Mouse (Mus musculus) embryonic facial prominence, embryonic 11.5 days (tissue): Measurements from ENCODE around the gene Ehd2. TPM values are rescaled to one million over a fixed set of nuclear protein-coding genes. Genes with fewer than 3 reads are reported as not detected.

Experiments
- ATAC-seq: fragments of 200-750 bp; cut with Nextera tagmentation; replicated peaks from 2 replicates; pipeline ENCODE4 v1.8.0; 2017; ENCODE audit warnings: low read depth; ENCODE audit not compliant: insufficient number of reproducible peaks, low FRiP score, low TSS enrichment
- DNase-seq: peaks from one replicate; pipeline ENCODE4 v3.0.0-alpha.2; 2015; ENCODE audit warnings: low spot score
- H3K27ac ChIP-seq: fragments of 300-500 bp; sonication (generic); replicated peaks from 2 replicates; pipeline ENCODE4 v1.5.1; 2014; ENCODE audit warnings: mild to moderate bottlenecking, low read depth, low read length, control low read depth
- H3K27me3 ChIP-seq: fragments of 300-500 bp; sonication (generic); 2 replicates; pipeline ENCODE4 v1.6.1; 2014; ENCODE audit warnings: mild to moderate bottlenecking, low read length, moderate library complexity, mixed read lengths; ENCODE audit not compliant: control insufficient read depth, insufficient read depth
- H3K36me3 ChIP-seq: fragments of 300-500 bp; sonication (generic); replicated peaks from 2 replicates; pipeline ENCODE4 v1.6.1; 2014; ENCODE audit warnings: low read depth, mild to moderate bottlenecking, low read length, moderate library complexity, mixed read lengths; ENCODE audit not compliant: control insufficient read depth, insufficient read depth
- H3K4me1 ChIP-seq: fragments of 300-500 bp; sonication (generic); 2 replicates; pipeline ENCODE4 v1.6.1; 2014; ENCODE audit warnings: low read length, mixed read lengths; ENCODE audit not compliant: control insufficient read depth, insufficient read depth
- H3K4me2 ChIP-seq: fragments of 300-500 bp; sonication (generic); 2 replicates; pipeline ENCODE4 v1.6.1; 2014; ENCODE audit warnings: low read depth, mild to moderate bottlenecking, control low read depth, low read length, moderate library complexity
- H3K4me3 ChIP-seq: fragments of 300-500 bp; sonication (generic); 2 replicates; pipeline ENCODE4 v1.5.1; 2014; ENCODE audit warnings: low read depth, low read length, control low read depth
- H3K9ac ChIP-seq: fragments of 300-500 bp; sonication (generic); replicated peaks from 2 replicates; pipeline ENCODE4 v1.6.1; 2014; ENCODE audit warnings: mild to moderate bottlenecking, control low read depth, low read length
- H3K9me3 ChIP-seq: fragments of 300-500 bp; sonication (generic); replicated peaks from 2 replicates; pipeline ENCODE4 v1.6.1; 2016; ENCODE audit warnings: mild to moderate bottlenecking, low read length, inconsistent platforms, mixed read lengths; ENCODE audit not compliant: control insufficient read depth
- WGBS: fragments of 180-500 bp; shearing (Covaris S2); extraction: QIAGEN DNeasy Blood & Tissue Kit; methylation state at CpG from one replicate; pipeline ENCODE4 v1.1.7; 2014; 5-methylcytosine and 5-hydroxymethylcytosine counted together
- polyA plus RNA-seq: library from polyadenylated mRNA; unstranded; fragments of >200 nt; fragmentation: Nextera tagmentation; extraction: Ambion mirVana; gene quantifications from 2 replicates; pipeline ENCODE4 v1.2.1, GENCODE M21; 2014

Ehd2 gene
- polyA plus RNA-seq, 1 experiment from 2014 or later: 10.6 TPM

DNA sequence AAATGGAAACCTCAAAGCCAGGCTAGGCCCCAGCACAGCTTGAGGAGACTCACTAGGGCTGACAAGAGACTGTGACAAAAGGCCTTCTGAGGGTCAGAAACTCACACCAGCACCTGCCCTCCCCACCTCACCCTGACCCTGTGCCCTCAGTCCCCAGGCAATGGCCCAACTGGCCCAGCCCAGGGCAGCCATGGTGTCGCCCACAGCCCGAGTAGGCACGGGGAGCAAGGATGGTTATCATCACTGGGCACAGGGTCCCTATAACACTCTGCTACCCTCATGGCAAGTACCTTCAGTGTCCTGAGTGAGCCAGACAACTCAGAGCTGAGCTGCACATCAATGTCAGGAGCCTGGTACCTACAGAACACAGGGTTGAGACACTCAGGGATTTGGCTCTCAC lies 28.7 kb downstream of the Ehd2 start:
- DNase-seq (no peak), ATAC-seq (no peak)
- Histone ChIP-seq H3K9me3 (no peaks in the 10 kb centered on the region), H3K27me3 (no peaks in the 10 kb centered on the region), H3K4me2 (no peak overlapping the region), H3K4me1 (no peaks in the 10 kb centered on the region), H3K27ac (no peak overlapping the region), H3K36me3 (peaks cover 28% of the 10 kb centered on the region), H3K4me3 (no peak overlapping the region), H3K9ac (no peak overlapping the region)
- 92% methylated on average over 3 of the region's 3 CpGs for WGBS

DNA sequence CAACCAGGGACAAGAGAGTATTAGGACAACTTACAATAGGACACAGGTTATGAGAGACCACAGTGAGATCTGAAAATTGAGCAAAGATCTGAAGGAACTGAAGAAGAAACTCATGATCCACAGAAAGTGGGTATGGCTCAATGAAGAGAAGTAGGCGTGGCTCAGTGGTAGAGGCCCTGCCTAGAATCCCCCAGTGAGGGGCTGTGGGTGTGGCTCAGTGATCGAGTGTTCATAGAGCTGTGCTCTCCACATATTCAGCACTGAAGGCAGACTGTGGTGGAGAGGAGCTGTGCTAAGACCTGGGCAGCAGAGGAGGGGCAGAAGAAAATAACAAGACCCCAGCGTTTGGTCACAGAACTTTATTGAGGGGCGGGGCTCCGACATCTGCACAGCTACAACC lies 29.9 kb downstream of the Ehd2 start:
- H3K4me3 ChIP-seq: no peak overlapping the region
- H3K27ac ChIP-seq: no peak overlapping the region
- H3K9me3 ChIP-seq: no peaks in the 10 kb centered on the region
- no peak overlapping the region for H3K9ac ChIP-seq
- DNase-seq (no peak), ATAC-seq (no peak)
- no peaks in the 10 kb centered on the region for H3K4me1 ChIP-seq
- WGBS: 89% methylated on average over 5 of the region's 5 CpGs
- no peak overlapping the region for H3K4me2 ChIP-seq
- peaks cover 28% of the 10 kb centered on the region for H3K36me3 ChIP-seq
- no peaks in the 10 kb centered on the region for H3K27me3 ChIP-seq

DNA sequence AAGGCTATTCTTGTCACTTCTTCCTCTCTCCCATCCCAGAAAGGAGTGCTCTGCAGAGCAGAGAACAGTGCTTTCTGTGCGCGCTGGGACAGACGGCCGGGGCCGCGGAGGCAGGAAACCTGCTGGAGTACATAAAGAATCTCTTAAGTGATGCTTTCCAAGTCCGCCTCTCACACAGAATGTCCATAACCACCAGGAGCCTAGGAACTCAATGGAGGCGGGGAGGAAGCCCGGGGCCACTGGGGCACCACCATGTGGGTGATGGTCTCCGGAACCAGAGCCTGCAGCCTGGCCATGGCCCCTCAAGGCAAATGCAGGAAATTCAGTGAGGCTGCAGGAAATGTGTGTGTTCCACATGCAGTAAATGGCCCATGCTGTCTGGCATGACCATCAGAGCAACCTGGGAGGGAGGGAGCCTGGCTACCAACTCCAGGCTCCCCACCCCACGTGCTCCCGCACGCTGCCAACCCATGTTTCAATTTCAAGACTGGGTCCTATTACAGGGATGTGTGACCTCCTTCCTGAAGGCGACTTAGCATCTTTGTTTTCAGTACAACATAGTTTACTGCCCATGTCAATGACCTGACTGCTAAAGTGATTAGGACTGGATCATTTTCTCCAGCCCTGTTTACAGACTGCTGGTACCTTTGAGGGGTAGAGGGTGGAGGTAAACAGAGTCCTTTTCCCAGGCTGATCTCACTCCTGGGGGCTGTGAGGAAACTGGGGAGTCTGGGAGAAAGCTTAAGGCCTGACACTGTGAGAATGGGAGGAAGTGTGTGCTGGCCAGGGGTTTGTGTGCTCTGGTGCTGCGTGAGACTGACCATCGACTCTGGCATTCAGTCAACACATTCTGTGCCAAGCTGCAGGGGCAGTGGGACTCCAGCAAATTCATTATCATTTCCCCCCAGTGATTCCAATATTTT lies 33.7 kb downstream of the Ehd2 start:
- H3K4me1 ChIP-seq: no peaks in the 10 kb centered on the region
- peaks cover 12% of the 10 kb centered on the region for H3K36me3 ChIP-seq
- 56% methylated on average over 16 of the region's 16 CpGs for WGBS
- H3K9me3 ChIP-seq: no peaks in the 10 kb centered on the region
- H3K27me3 ChIP-seq: no peaks in the 10 kb centered on the region
- no peak overlapping the region for H3K4me3 ChIP-seq
- H3K4me2 ChIP-seq: no peak overlapping the region
- DNase-seq: no peak
- H3K9ac ChIP-seq: no peak overlapping the region
- no peak for ATAC-seq
- no peak overlapping the region for H3K27ac ChIP-seq

DNA sequence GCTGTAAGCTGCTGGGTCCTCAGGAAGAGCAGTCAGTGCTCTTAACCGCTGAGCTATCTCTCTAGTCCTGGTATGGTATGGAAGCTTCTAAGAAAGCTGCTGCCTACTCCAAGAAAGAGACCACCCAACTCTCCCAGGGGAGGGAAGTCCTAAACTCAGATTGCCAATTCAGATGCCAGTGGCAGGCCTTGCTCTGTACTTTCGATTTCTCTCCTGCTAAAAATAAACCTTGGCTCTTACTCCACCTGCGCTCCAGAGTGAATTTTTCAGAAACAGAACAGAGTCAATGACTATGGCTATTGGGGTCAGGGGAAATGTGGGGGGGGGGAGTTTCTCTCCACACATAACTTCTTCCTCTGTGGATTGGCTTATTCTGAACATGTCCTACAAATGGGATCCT lies 35.7 kb downstream of the Ehd2 start:
- no peak overlapping the region for H3K9ac ChIP-seq
- no peaks in the 10 kb centered on the region for H3K27me3 ChIP-seq
- ATAC-seq (no peak), DNase-seq (no peak)
- H3K4me1 ChIP-seq: no peaks in the 10 kb centered on the region
- no peak overlapping the region for H3K27ac ChIP-seq
- H3K4me2 ChIP-seq: no peak overlapping the region
- WGBS: 78% methylated on average over 3 of the region's 3 CpGs
- no peak overlapping the region for H3K4me3 ChIP-seq
- H3K36me3 ChIP-seq: no peaks in the 10 kb centered on the region
- no peaks in the 10 kb centered on the region for H3K9me3 ChIP-seq

DNA sequence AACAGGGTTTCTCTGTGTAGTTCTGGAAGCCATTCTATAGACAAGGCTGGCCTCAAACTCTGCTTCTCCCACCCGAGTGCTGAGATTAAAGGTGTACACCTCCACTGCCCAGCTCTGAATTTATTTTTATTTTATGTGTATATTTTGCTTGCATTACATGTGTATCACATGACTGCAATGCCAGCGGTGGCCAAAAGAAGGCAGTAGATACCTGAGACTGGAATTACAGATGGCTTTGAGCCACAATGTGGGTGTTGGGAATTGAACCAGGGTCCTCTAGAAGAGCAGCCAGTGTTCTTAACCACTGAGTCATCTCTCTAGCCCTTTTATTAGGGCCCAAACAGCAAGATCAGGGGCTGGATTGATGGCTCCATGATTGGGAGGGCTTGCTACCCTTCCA lies 36.8 kb downstream of the Ehd2 start:
- ATAC-seq: no peak
- H3K36me3 ChIP-seq: no peaks in the 10 kb centered on the region
- no peaks in the 10 kb centered on the region for H3K9me3 ChIP-seq
- no peak overlapping the region for H3K9ac ChIP-seq
- no peaks in the 10 kb centered on the region for H3K27me3 ChIP-seq
- DNase-seq: no peak
- 64% methylated on average over 2 of the region's 2 CpGs for WGBS
- H3K4me2 ChIP-seq: no peak overlapping the region
- H3K4me3 ChIP-seq: no peak overlapping the region
- no peaks in the 10 kb centered on the region for H3K4me1 ChIP-seq
- no peak overlapping the region for H3K27ac ChIP-seq

DNA sequence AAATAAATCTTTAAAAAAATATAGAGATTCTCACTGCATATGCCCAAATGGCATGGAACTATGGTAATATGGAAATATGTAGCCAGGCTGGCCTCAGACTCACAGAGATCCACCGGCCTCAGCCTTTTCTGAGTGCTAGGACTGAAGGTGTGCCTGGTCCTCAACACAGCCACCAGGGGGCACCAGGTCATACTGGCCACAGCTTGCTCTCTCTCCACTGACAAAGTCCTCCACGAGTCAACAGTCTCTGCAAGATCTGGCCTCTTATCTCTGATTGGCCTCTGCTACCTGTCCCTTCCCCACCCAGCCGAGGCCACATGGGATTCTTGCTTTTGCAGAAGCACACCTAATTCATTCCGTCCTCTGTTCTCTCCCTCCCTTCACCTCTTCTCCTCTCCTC lies 37.5 kb downstream of the Ehd2 start:
- WGBS: 39% methylated on average over 4 of the region's 4 CpGs
- Histone ChIP-seq H3K36me3 (no peaks in the 10 kb centered on the region), H3K4me1 (no peaks in the 10 kb centered on the region), H3K9ac (no peak overlapping the region), H3K27ac (no peak overlapping the region), H3K9me3 (no peaks in the 10 kb centered on the region), H3K4me2 (no peak overlapping the region), H3K4me3 (no peak overlapping the region), H3K27me3 (no peaks in the 10 kb centered on the region)
- ATAC-seq (no peak), DNase-seq (peak; percentile 56)

DNA sequence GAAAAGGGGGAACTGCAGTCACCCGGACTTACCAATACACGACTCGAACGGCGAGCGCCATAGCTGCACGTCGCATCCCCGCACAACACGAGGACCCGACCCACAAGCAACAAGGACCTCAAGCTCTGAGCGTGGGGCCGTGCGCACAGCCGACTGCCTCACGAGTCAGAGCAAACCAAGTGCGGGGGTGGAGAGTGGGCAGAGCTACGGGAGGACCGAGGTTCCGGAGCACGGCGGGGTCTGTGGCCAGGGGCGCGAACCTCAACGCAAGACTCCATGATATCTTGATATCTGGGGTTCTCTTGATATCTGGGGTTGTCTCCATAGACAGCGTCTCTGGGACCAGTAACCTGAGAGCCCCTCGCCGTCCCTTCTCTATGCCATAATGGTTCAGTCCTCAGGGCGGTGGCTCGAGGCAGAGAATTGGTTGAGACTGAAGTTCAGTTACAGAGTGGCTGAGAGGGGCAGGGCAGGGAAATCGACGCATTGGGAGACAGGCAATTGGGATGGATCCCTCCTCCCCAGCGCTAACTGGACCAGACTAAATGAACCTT lies 45.1 kb downstream of the Ehd2 start, which contains the start of gene Selenow:
Gene Selenow (minus strand): TSS at position 183 of the 554 bp plus-strand sequence.
- DNase-seq (peak; percentile 95), ATAC-seq (peak; percentile 93)
- no peaks in the 10 kb centered on the region for H3K27me3 ChIP-seq
- H3K4me1 ChIP-seq: no peaks in the 10 kb centered on the region
- WGBS: under 1% methylated on average over 33 of the region's 33 CpGs
- H3K27ac ChIP-seq: peak within 1 kb of the TSS; percentile 68
- peaks cover 15% of the 10 kb centered on the region for H3K36me3 ChIP-seq
- peak within 1 kb of the TSS; percentile 80 for H3K9ac ChIP-seq
- peak within 1 kb of the TSS; percentile 69 for H3K4me2 ChIP-seq
- no peaks in the 10 kb centered on the region for H3K9me3 ChIP-seq
- peak within 1 kb of the TSS; percentile 70 for H3K4me3 ChIP-seq

DNA sequence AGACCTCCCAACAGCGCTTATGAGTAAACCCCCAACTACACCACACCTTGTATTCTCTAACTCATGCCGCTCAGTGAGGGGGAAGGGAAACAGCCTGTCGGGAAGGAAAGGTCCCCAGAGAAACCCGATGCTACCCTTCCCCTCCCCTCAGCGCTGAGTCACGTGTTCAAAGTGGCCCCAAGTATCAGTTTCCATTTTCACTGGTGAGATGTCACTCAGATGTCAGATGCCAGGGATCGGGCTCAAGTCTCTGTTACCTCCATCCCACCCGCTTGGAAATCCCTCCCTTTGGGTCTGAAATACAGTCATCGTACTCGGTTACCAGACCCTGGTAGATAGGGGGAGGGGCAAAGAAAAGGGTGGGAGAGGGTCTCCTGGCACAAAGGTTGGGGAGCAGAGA lies 45.6 kb downstream of the Ehd2 start:
- Histone ChIP-seq H3K4me3 (peak overlapping the region; percentile 70), H3K9me3 (no peaks in the 10 kb centered on the region), H3K27ac (peak overlapping the region; percentile 68), H3K4me1 (no peaks in the 10 kb centered on the region), H3K9ac (peak overlapping the region; percentile 80), H3K36me3 (peaks cover 15% of the 10 kb centered on the region), H3K27me3 (no peaks in the 10 kb centered on the region), H3K4me2 (peak overlapping the region; percentile 69)
- peak; percentile 57 for ATAC-seq
- WGBS: under 1% methylated on average over 10 of the region's 10 CpGs
- peak; percentile 85 for DNase-seq
